Mouse (Mus musculus): ENCODE measurements around the gene Rnf111.

Gene Rnf111

DNA sequence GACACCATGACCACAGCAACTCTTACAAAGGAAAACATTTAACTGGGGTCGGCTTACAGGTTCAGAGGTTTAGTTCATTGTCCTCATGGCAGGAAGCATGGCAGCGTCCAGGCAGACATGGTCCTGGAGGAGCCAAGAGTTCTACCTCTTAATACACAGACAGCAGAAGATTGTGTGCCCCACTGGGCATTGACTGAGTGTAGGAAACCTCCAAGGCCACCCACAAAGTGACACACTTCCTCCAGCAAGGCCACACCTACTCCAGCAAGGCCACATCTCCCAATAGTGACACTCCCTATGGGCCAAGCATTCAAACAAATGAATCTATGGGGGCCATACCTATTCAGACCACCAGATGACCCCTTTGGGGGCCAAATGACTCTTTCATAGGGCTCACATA lies 107.4 kb downstream of the Rnf111 start:
- DNase-seq (ENCODE audit: low read depth, low spot score) = no peak

DNA sequence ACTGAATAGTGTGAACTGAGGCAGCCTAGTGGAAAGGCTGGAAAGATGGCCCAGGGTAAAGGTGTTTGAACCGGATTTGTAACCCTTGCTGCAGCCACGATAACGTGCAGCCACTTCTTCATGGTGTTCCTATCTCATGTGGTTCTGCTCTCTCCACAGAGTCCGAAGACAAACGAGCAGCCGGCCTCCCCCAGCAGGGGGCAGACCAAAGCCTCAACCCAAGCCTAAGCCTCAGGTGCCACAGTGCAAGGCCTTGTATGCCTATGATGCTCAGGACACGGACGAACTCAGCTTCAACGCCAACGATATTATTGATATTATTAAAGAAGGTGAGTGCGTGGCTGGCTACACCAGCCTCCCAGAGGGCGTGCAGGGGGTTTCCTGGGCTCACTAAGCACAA lies 107.9 kb downstream of the Rnf111 start:
- DNase-seq (ENCODE audit: low read depth, low spot score) = no peak

DNA sequence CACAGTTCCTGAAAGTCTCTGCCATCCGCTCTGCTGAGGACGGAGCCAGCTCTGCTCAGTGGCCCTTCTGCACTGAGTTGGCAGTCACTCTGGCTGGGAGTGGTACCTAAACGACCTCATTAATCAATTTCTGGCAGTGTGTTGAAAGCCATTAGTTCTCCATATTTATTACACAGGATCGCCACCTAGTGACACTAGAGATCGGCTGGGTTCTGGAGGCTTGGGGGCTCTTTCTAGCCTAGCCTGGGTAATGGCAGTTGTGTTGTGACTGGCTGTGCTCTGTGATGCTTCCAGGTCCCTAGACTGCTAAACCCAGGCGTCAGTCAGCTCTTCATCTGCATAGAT lies 111.0 kb downstream of the Rnf111 start:
- DNase-seq (ENCODE audit: low read depth, low spot score) = peak; percentile 76

DNA sequence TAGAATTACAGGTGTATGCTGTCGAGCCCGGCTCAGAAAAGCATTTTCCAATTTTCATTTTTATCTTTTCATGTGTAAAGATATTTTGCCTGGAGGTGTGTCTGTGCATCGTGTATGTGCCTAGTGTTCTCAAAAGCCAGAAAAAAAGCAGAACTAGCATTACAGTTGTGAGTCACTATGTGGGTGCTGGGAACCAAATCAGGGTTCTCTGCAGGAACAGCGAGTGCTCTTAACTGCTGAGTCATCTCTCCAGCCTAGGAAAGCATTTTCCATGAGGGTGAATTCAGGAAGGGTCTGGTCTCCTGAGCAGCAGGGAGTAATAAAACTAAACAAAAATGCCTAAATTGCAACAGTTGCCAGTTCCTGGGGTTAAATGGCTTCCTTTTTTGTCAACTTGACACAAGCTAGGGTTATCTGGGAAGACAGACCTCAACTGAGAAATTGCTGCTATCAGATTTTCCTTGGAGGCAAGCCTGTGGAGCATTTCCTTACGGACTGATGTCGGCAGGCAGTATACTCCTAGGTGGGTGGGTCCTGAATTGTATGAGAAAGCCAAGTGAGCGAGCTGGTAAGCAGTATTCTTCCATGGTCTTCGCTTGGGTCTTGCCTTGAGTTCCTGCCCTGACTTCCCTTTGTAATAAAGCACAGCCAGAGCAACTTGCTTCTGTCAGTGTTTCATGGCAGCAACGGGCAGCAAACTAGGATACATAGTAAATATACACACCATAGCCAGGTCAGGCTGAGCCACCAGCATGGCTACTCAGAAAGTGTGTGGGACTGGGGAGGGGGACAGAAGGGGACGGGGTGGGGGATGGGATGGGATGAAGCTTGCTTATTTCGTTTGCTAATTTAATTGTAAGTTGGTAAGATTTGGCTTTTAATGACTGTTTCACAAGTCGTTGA lies 111.6 kb downstream of the Rnf111 start:
- DNase-seq (ENCODE audit: low read depth, low spot score) = no peak

DNA sequence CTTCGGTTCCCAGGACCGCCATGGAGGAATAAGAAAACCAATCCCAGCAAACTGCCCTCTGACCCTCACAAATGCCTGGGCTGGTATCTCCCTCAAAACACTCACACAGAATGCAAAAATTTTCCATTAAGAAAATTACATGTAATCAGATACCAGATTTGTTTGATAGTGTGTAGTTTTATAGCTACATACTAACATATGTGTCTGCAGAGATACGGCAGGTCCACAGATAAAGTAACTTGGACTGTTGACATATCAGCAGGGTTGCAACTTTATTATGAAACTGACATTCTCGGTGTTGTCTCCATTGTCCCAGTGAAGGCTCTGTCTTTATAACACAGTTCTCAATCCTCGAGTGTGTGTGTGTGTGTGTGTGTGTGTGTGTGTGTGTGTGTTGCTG lies 112.5 kb downstream of the Rnf111 start:
- no peak for DNase-seq (ENCODE audit: low read depth, low spot score)

DNA sequence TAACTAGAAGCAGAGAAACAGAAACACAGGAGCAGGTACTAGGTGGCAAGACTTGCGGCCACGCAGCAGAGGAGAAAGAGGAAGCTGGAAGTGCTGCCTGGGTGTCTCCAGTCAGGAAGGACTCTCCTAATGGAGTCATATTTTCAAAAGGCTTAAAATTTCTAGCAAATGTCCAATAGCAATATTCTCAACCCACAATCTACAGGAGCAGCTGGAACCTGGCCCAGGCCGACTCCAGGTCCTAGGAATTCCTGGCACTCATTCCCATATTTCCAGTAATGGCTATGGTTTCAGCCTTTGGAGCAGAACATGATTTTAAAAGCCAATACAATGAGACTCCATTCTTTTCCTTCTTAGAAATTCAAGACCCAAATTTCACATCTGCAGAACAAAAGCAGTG lies 114.0 kb downstream of the Rnf111 start:
- DNase-seq (ENCODE audit: low read depth, low spot score) = no peak

DNA sequence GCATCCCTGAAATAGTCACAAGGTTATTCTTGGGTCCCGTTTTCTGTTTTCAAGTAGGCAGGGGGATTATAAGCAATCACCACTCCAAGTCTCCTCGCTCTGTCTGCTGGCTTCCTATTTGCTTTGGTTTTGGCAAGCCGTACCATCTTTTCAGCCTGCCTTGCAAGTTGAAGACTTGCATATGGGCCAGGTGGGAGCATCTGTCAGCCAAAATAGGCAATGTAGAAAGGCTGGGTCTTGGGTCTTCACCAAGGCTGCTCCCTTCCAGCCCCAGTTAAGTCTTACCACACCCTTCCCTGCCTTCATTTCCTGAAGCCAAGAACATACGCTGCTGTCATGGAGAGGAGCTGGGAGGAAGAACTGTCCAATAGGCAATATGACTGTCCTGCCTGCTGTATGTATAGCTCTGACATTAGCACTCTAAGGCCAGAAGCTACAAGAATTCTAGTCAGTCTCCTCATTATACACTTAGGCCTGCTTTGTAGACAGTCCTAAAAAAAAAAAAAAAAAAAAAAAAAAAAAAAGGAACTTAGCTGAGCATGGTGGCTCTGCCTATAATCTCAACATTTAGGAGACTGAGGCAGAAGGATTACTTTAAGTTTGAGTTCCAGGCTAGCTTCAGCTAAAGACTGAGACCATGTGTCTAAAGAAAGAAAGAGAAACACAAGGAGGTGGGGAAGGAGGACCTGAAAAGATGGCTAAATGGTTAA lies 116.0 kb downstream of the Rnf111 start:
- no peak for DNase-seq (ENCODE audit: low read depth, low spot score)

DNA sequence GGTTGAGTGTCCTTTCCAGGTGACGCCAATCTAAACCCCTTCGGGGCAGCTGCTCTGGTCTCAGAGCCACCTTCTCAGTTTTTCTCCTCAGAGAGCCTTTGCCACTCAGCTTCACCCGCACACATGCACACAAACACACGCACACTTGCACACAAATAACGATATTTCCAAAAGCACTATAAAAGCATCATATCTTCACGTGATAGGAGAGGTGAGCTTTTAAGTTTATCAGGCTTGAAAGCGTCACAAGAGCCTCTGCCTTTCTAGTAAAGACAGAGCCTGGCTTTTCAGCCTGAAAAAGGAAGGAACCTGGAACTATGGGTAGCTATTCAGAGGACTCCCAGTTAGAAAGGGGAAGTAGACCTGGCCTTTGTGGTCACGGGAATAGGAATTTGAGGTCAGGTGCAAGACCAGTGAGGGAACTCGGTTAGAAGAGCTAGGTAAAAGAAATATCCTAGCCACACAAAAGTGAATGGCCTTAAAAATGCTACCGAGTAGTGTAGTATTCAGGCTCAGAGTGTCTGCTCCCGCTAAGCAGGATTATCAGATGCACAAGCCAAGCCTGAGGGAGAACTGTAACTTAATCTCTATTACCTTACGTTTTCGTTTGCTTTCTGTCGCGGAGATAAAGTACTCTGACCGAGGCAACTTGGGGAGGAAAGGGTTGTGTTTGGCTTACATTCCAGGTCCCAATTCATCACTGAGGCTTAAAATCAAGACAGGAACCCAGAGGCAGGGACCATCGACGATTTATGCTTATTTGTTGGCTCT lies 118.4 kb downstream of the Rnf111 start:
- DNase-seq (ENCODE audit: low read depth, low spot score) = no peak

DNA sequence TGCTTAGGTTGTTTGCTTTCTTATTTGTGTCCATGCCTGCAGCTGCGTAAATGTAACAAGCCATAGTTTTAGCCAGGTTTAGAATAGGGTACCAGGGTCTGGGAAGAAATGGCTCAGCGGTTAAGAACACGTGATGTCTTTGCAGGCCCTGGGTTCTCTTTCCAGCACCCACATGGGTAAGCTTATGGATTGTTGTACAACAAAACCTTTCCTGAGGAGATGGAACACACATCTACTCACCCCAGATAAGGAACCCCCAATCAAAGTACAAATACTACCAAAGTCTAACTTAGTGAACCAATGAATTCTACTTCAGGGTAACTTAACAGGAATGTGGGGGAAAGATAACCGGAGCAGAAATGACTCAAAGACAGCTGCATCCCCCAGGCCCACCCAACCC lies 119.0 kb downstream of the Rnf111 start:
- no peak for DNase-seq (ENCODE audit: low read depth, low spot score)

DNA sequence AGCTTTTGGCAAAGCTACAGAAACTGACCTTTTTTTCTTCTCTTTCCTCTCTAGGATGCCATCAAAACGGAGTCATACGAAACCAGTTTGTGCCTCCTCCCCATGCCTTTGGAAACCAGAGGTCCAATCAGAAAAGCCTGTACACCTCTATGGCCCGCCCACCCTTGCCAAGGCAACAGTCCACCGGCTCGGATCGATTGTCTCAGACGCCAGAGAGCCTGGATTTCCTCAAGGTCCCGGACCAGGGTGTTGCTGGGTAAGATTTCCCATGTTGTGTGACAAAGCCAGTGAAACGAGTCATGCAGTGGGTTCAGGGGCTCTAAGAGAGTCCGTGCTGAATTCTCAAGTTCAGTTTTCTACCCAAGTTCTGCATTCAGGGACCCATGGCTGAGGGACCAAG lies 119.8 kb downstream of the Rnf111 start:
- DNase-seq (ENCODE audit: low read depth, low spot score) = no peak

DNA sequence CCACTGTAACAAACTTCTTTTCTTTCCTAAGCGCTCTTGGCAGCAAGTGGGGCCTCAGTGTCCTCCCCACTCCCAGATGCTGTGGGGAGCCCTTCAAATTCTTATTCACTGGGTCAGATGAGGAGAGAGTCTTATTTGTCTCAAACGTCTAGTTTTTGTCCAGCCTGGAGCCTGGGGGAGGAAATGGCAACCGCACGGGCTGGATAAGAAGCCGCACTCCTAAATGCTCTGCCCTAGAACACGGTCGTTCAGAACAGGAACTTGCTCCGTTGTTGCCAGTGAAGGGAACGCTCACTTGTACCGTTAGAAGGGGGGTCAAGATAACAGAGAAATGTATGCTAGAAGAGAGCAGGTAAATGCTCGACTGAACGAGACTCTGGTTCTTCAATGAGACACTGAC lies 121.4 kb downstream of the Rnf111 start:
- no peak for DNase-seq (ENCODE audit: low read depth, low spot score)

DNA sequence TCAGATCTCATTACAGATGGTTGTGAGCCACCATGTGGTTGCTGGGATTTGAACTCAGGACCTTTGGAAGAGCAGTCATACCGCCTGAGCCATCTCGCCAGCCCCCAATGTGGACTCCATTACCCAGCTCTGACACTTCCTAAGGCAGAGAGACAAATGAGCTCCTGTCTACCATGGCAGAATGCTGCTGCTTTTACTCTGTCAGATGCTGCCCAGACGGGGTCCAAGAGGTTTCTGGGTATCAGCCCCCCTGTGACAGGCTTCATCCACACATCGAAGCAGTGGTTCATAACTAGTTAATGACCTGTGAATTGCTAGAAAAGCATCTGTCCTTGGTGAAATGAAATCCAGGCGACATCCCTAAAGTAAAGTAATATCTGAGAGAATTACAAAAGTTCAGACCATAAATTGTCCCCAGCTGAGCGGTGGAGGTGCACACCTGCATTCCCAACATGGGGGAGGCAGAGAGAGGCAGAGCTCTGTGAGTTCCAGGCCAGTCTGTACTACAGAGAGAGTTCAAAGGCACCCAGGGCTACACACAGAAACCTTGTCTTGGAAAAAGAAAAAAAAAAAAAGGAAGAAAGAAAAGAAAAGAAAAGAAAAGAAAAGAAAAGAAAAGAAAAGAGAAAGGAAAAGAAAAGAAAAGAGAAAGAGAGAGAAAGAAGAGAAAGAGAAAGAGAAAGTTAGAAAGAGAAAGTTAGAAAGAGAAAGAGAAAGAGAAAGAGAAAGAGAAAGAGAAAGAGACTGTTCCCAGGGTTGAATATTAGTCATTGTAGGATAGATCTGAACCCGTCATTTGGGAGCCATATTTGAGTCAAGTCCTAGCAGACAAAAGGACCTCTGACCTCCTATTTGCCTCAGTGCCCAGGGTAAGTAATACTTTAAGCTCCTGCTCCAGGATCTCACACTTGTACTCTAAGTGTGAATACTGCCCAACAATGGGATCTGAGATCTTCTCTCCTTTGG lies 123.7 kb downstream of the Rnf111 start:
- peak; percentile 52 for DNase-seq (ENCODE audit: low read depth, low spot score)

Measured in forelimb bud, embryonic 11.5 days (tissue).